Mouse (Mus musculus): ENCODE data around the gene Gabpb2.
A peak's percentile ranks its signal among the peaks of the same experiment; 100 is the strongest.

The Gabpb2 gene

GRCm38 (mm10) chr3:95186888-95187287, 30.8 kb downstream of the Gabpb2 start:
- no peak for DNase-seq

GRCm38 (mm10) chr3:95186100-95186499, 31.6 kb downstream of the Gabpb2 start:
- DNase-seq, result no peak

GRCm38 (mm10) chr3:95184796-95185577, 32.7 kb downstream of the Gabpb2 start:
- DNase-seq, result no peak

DNA sequence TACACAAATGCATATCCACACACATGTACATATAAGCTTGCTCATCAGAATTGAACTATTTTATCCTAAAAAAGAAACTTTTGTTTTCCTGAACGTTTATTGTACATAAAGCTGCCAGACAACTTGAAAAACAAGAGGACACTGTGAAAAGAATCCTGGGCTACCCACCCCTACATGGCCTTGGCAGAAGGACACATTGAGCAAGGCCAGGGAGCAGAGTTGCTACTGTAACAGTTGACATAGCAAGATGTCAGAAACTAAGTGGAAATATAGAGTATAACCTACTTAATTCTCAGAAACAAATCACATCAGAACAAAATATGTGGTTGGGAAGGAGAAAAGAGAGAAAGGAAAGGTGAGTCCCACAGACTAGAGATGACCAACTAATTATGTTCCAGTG, 35.9 kb downstream of the Gabpb2 start:
- DNase-seq, result no peak

DNA sequence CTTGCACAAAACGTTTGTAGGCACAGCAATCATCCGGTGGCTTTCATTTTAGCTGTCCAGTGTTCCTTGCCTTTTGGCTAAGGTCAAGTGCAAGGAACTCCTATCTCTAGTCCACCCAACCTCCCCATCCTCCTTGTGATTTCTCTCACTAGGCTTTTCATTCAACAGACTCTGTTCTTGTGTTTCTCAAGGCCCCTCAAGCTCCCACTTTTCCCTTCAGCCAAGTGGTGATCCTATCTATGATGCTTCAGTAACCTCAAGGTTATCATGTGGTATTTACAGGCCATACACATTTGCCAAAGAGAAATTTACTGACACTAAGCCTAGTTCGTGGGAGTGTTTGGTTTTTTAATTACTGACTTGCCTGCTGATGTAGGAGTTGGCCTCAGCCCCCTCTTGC, 37.8 kb downstream of the Gabpb2 start:
- no peak for DNase-seq

GRCm38 (mm10) chr3:95178948-95179347, 38.8 kb downstream of the Gabpb2 start:
- no peak for DNase-seq

DNA sequence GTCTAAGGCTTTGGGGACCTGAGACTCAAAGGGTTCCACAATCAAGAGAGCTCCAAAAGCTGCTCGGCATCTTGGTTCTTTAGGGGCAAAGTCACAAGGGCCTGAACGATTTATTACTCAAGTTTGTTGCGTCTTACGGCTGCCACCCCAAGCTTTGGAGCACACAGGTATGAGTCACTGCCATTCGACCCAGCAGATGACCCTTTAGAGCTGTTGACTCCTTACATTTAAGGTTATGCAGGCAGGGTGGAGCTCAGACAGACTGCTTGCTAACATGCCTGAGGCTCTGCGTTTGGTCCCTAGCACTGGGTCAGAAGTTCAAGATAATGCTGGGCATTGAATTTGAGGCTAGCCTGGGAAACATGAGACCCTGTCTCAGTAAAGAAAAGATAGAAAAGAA, 40.1 kb downstream of the Gabpb2 start:
- no peak for DNase-seq

DNA sequence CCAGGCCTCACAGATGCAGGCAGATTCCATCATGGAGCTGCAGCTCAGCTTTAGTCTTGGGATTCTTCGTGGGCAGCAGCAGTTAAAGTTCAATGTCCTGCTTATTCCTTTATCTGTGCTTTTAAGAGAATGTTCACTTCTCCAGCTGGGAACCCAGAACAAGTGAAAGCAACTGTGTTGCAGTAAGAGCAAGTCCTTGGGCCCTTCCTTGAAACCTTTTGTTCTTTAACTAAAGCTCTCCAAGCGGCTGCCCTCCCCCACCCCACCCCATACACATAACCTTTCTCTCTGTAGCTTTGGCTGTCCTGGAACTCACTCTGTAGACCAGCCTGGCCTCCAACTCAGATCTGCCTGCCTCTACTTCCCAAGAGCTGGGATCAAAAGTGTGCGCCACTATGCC, 41.2 kb downstream of the Gabpb2 start:
- DNase-seq, result no peak

GRCm38 (mm10) chr3:95174011-95174592, 43.6 kb downstream of the Gabpb2 start:
- peak; percentile 93 for DNase-seq

DNA sequence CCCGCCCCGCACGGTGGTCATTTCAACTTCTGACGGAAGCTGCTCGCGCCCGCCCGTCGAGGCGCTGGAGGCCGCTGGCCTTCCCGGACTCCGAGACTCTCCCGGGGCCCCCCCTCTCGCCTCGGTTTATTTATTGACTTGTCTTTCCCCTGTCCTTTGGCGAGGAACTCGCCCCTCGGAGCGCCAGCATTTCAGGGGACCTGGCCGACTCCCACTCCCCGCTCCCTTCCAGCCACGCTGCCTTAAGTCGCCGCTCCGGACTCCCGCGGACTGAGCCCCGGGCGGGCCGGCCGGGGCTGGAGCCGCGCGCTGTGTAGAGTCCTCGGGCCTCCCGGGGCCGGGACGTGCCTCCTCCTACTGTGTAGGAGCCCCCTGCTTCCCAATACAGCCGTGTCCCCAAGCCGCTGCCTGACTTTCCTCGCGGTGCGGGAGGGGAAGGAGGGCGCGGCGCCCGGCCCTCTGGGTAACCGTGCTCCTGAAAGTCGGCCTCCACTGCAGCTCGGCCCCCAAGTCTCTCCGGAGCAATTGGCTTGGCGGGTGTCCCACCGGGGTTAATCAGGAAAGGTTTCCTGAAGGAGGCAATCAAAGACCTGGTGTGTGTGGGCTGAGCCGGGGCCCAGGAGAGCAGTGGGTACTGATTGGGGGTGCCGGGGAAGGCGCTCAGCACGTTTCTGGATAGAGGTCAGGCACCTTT, 44.3 kb downstream of the Gabpb2 start:
- DNase-seq, result peak; percentile 19

GRCm38 (mm10) chr3:95172526-95173255, 45.0 kb downstream of the Gabpb2 start:
- no peak for DNase-seq

DNA sequence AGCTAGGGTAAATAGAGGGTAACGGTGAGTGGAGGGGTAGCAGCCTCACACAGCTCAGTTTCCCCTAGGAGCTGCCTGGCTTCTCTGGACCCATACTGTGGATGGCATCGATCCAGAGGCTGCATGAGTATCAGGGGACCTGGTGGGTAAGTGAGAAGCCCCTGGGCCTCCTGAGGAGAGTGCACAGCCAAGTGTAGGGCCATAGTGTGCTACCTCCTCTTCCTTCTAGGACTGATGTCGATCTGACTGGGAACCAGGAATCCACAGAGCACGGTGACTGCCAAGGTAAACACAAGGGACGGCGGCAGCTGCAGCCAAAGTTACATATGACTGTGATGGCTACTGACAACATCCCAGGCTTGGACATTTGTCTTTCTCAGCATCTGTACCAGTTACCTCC, 46.6 kb downstream of the Gabpb2 start:
- no peak for DNase-seq

GRCm38 (mm10) chr3:95169996-95170395, 47.7 kb downstream of the Gabpb2 start:
- DNase-seq, result no peak

- DNase-seq, result no peak
These were observed 52.9 kb downstream of the Gabpb2 start for GRCm38 (mm10) chr3:95164840-95165239.

DNA sequence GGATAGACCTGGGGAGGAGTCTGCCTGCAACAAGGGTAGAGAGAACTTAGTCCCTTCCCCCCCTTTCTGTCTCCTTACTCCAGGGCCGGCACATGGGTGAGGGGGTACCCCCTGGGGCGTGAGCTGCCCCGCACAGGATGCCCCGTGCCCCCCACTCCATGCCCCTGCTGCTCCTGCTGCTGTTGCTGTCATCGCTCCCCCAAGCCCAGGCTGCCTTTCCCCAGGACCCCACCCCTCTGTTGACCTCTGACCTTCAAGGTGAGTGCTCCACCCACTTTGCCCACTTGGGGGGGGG, 53.5 kb downstream of the Gabpb2 start:
- no peak for DNase-seq

- no peak for DNase-seq
These were observed 54.1 kb downstream of the Gabpb2 start for GRCm38 (mm10) chr3:95163419-95164255.

DNA sequence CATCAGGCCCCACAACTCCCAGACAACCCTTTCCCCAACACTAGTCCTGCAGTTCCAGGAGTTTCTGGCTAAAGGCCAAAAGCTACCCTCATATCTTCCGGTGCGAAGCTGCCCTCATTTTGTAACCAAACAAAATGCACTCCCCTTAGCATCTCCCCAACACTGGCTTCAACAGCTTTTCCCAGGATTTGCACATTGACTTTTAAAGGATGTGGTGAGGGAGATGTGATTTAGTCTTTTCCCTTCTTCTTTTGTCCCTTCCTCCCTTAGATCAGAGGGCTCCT, 55.4 kb downstream of the Gabpb2 start:
- DNase-seq, result no peak

- no peak for DNase-seq
These were observed 55.9 kb downstream of the Gabpb2 start for GRCm38 (mm10) chr3:95161618-95162344.

- no peak for DNase-seq
These were observed 56.6 kb downstream of the Gabpb2 start for GRCm38 (mm10) chr3:95161041-95161551.

GRCm38 (mm10) chr3:95159987-95160963, 57.4 kb downstream of the Gabpb2 start, which contains the start of gene Sema6c:
Gene Sema6c (plus strand): TSS chr3:95160457.
- peak; percentile 88 for DNase-seq

Data from lung, postnatal 14 days (tissue).